Mouse (Mus musculus) midbrain, embryonic 13.5 days (tissue): Measurements from ENCODE around the gene Myo16. TPM values are rescaled to one million over a fixed set of nuclear protein-coding genes. Genes with fewer than 3 reads are reported as not detected.
A peak's percentile ranks its signal among the peaks of the same experiment; 100 is the strongest.

Source experiments
- ATAC-seq: fragments of 200-750 bp; cut with Nextera tagmentation; 2 replicates; pipeline ENCODE4 v1.8.0; 2017; ENCODE audit warnings: mild to moderate bottlenecking, moderate TSS enrichment, moderate library complexity
- H3K27ac ChIP-seq: fragments of 300-500 bp; sonication (generic); 2 replicates; pipeline ENCODE4 v1.5.1; 2015; ENCODE audit warnings: inconsistent platforms, mild to moderate bottlenecking, moderate library complexity
- H3K27me3 ChIP-seq: fragments of 300-500 bp; sonication (generic); 2 replicates; pipeline ENCODE4 v1.6.1; 2015; ENCODE audit warnings: mild to moderate bottlenecking, inconsistent platforms
- H3K36me3 ChIP-seq: fragments of 300-500 bp; sonication (generic); 2 replicates; pipeline ENCODE4 v1.6.1; 2015; ENCODE audit warnings: mild to moderate bottlenecking, inconsistent platforms
- H3K4me1 ChIP-seq: fragments of 300-500 bp; sonication (generic); replicated peaks from 2 replicates; pipeline ENCODE4 v1.6.1; 2015; ENCODE audit warnings: inconsistent platforms
- H3K4me2 ChIP-seq: fragments of 300-500 bp; sonication (generic); replicated peaks from 2 replicates; pipeline ENCODE4 v1.6.1; 2015; ENCODE audit warnings: moderate library complexity, mild to moderate bottlenecking, inconsistent platforms
- H3K4me3 ChIP-seq: fragments of 300-500 bp; sonication (generic); replicated peaks from 2 replicates; pipeline ENCODE4 v1.5.1; 2015; ENCODE audit warnings: mild to moderate bottlenecking, inconsistent platforms
- H3K9ac ChIP-seq: fragments of 300-500 bp; sonication (generic); replicated peaks from 2 replicates; pipeline ENCODE4 v1.6.1; 2015; ENCODE audit warnings: mild to moderate bottlenecking, inconsistent platforms
- H3K9me3 ChIP-seq: fragments of 300-500 bp; sonication (generic); 2 replicates; pipeline ENCODE4 v1.6.1; 2016; ENCODE audit warnings: mild to moderate bottlenecking, inconsistent platforms
- WGBS: fragments of 180-500 bp; shearing (Covaris S2); methylation state at CpG from one replicate; pipeline ENCODE4 v1.1.7; 2015; 5-methylcytosine and 5-hydroxymethylcytosine counted together
- polyA plus RNA-seq: library from polyadenylated mRNA; unstranded; fragments of >200 nt; fragmentation: Nextera tagmentation; extraction: Ambion mirVana; gene quantifications from 2 replicates; pipeline ENCODE4 v1.2.1, GENCODE M21; 2015

Gene Myo16
- polyA plus RNA-seq, 1 experiment from 2014 or later = 5.2 TPM

DNA sequence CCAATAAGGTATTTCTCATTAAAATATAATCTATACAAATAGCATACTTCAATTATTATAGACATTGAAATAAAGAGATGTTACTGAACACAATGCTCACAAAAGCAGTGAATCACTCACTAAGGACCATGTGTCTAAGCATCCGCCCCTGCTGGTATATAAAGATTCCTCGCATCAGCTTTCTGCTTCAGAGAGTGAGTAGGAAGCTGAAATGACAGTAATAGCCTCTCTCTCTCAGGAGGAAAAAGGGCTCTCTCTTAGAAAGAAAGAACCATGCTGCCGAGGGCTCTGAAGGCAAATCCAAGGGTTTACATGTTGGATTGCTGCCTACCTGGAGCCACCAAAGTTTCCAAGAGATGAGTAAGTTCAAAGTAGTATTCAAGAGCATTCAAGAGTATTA is 392.2 kb downstream of the Myo16 start:
- WGBS = 97% methylated on average over 3 of the region's 3 CpGs
- no peak for ATAC-seq
- H3K36me3 ChIP-seq = no peaks in the 10 kb centered on the region

DNA sequence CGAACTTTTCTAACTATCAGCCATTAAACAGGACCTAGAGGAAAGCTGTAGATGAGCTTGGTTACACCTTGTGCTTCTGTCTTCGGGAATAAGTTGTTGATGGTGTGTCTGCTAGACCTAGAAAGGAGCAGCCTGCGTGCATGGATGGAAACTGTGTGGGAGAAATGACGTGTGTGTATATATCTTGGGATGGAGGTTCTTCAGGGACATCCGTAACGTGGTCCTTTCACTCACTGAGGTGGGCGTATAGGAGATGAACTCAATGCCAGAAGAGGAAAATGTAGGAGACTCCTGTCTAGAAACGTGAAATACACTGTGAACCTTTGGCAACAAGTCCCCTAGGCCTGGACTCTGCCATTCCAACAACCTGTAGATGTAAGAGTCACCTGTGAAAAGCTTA is 392.8 kb downstream of the Myo16 start:
- H3K27me3 ChIP-seq = no peaks in the 10 kb centered on the region
- no peaks in the 10 kb centered on the region for H3K36me3 ChIP-seq
- no peak for ATAC-seq
- H3K4me1 ChIP-seq = no peaks in the 10 kb centered on the region
- WGBS = 91% methylated on average over 8 of the region's 8 CpGs
- H3K4me2 ChIP-seq = no peak overlapping the region
- H3K4me3 ChIP-seq = no peak overlapping the region
- H3K9me3 ChIP-seq = peaks cover 3% of the 10 kb centered on the region; the same call in 1 of the 2 replicates
- H3K9ac ChIP-seq = no peak overlapping the region
- H3K27ac ChIP-seq = no peak overlapping the region

More for the DNA sequence above, 392.2 kb downstream of the Myo16 start:
- Histone ChIP-seq H3K27me3 (no peaks in the 10 kb centered on the region), H3K4me3 (no peak overlapping the region), H3K27ac (no peak overlapping the region), H3K4me2 (no peak overlapping the region), H3K9ac (no peak overlapping the region), H3K4me1 (no peaks in the 10 kb centered on the region), H3K9me3 (peaks cover 3% of the 10 kb centered on the region; the same call in 1 of the 2 replicates)

GRCm38 (mm10) chr8:10548003-10548584 is 394.4 kb downstream of the Myo16 start:
- H3K9me3 ChIP-seq = peaks cover 3% of the 10 kb centered on the region; the same call in 1 of the 2 replicates
- H3K36me3 ChIP-seq = no peaks in the 10 kb centered on the region
- WGBS = 52% methylated on average over 9 of the region's 9 CpGs
- H3K4me3 ChIP-seq = no peak overlapping the region
- no peaks in the 10 kb centered on the region for H3K4me1 ChIP-seq
- no peak overlapping the region for H3K4me2 ChIP-seq
- no peak overlapping the region for H3K9ac ChIP-seq
- H3K27ac ChIP-seq = no peak overlapping the region
- no peak for ATAC-seq
- H3K27me3 ChIP-seq = no peaks in the 10 kb centered on the region

DNA sequence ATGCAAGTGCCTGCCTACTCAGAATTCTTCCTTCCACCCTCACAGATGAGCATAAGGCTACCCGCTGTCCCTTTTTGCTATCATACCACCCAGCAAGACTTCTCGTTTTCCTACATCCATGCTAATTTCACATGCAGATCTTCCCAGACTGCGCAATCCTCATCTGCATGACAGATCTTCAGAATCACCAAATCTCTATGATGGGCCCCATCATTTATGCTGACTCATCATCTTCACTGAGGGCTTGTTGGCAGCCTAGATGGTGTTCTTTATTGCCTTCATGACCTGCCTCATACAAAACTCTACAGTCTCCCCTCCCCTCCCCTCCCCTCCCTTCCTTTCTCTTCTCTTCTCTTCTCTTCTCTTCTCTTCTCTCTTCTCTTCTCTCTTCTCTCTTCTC is 395.7 kb downstream of the Myo16 start:
- no peak for ATAC-seq
- WGBS = 91% methylated on average over 3 of the region's 3 CpGs
- H3K9me3 ChIP-seq = no peaks in the 10 kb centered on the region
- H3K4me1 ChIP-seq = no peaks in the 10 kb centered on the region
- no peaks in the 10 kb centered on the region for H3K27me3 ChIP-seq
- no peaks in the 10 kb centered on the region for H3K36me3 ChIP-seq
- no peak overlapping the region for H3K4me2 ChIP-seq
- H3K9ac ChIP-seq = no peak overlapping the region
- no peak overlapping the region for H3K27ac ChIP-seq
- no peak overlapping the region for H3K4me3 ChIP-seq

- peaks cover 4% of the 10 kb centered on the region; the same call in 1 of the 2 replicates for H3K36me3 ChIP-seq
- H3K9me3 ChIP-seq = no peaks in the 10 kb centered on the region
- no peak overlapping the region for H3K4me3 ChIP-seq
- H3K4me2 ChIP-seq = no peak overlapping the region
- ATAC-seq = no peak
- no peak overlapping the region for H3K27ac ChIP-seq
- H3K9ac ChIP-seq = no peak overlapping the region
- no peaks in the 10 kb centered on the region for H3K27me3 ChIP-seq
- 69% methylated on average over 7 of the region's 7 CpGs for WGBS
- H3K4me1 ChIP-seq = peaks cover 9% of the 10 kb centered on the region
Measured at GRCm38 (mm10) chr8:10557961-10558360, 404.2 kb downstream of the Myo16 start.

GRCm38 (mm10) chr8:10559479-10559878 is 405.8 kb downstream of the Myo16 start:
- Histone ChIP-seq H3K4me3 (no peak overlapping the region), H3K9ac (no peak overlapping the region), H3K9me3 (no peaks in the 10 kb centered on the region), H3K4me1 (peaks cover 9% of the 10 kb centered on the region), H3K4me2 (no peak overlapping the region), H3K27me3 (no peaks in the 10 kb centered on the region), H3K27ac (no peak overlapping the region), H3K36me3 (peaks cover 4% of the 10 kb centered on the region; the same call in 1 of the 2 replicates)
- WGBS = 94% methylated on average over 6 of the region's 6 CpGs
- no peak for ATAC-seq

GRCm38 (mm10) chr8:10561616-10562015 is 407.9 kb downstream of the Myo16 start:
- H3K4me2 ChIP-seq = no peak overlapping the region
- H3K36me3 ChIP-seq = peaks cover 4% of the 10 kb centered on the region; the same call in 1 of the 2 replicates
- H3K4me1 ChIP-seq = peaks cover 12% of the 10 kb centered on the region
- peak overlapping the region; percentile 60; the same call in 1 of the 2 replicates for H3K27ac ChIP-seq
- H3K27me3 ChIP-seq = no peaks in the 10 kb centered on the region
- no peaks in the 10 kb centered on the region for H3K9me3 ChIP-seq
- H3K4me3 ChIP-seq = no peak overlapping the region
- WGBS = 61% methylated on average over 5 of the region's 5 CpGs
- ATAC-seq = no peak
- H3K9ac ChIP-seq = no peak overlapping the region

GRCm38 (mm10) chr8:10562046-10562445 is 408.3 kb downstream of the Myo16 start:
- 58% methylated on average over 13 of the region's 13 CpGs for WGBS
- no peak overlapping the region for H3K9ac ChIP-seq

GRCm38 (mm10) chr8:10562636-10563035 is 408.9 kb downstream of the Myo16 start:
- Histone ChIP-seq H3K4me1 (peaks cover 12% of the 10 kb centered on the region), H3K9ac (no peak overlapping the region), H3K27ac (no peak overlapping the region), H3K4me3 (no peak overlapping the region), H3K4me2 (no peak overlapping the region), H3K36me3 (peaks cover 4% of the 10 kb centered on the region; the same call in 1 of the 2 replicates), H3K27me3 (no peaks in the 10 kb centered on the region), H3K9me3 (no peaks in the 10 kb centered on the region)
- no peak for ATAC-seq
- whole genome bisulfite sequencing = 91% methylated on average over 9 of the region's 9 CpGs

More at GRCm38 (mm10) chr8:10562046-10562445, 408.3 kb downstream of the Myo16 start:
- Histone ChIP-seq H3K4me1 (peaks cover 12% of the 10 kb centered on the region), H3K4me3 (no peak overlapping the region), H3K4me2 (no peak overlapping the region), H3K9me3 (no peaks in the 10 kb centered on the region), H3K36me3 (peaks cover 4% of the 10 kb centered on the region; the same call in 1 of the 2 replicates), H3K27ac (peak overlapping the region; percentile 60; the same call in 1 of the 2 replicates), H3K27me3 (no peaks in the 10 kb centered on the region)
- peak; percentile 73 for ATAC-seq

- no peak overlapping the region for H3K27ac ChIP-seq
- H3K36me3 ChIP-seq = peaks cover 5% of the 10 kb centered on the region
- no peaks in the 10 kb centered on the region for H3K9me3 ChIP-seq
- H3K4me1 ChIP-seq = peaks cover 12% of the 10 kb centered on the region
- H3K27me3 ChIP-seq = 0 out of 2 replicates have a peak, but pooled peaks cover 4% of the 10 kb centered on the region
- no peak overlapping the region for H3K9ac ChIP-seq
- ATAC-seq = no peak
- no peak overlapping the region for H3K4me3 ChIP-seq
- WGBS = 73% methylated on average over 11 of the region's 11 CpGs
- no peak overlapping the region for H3K4me2 ChIP-seq
Measured at GRCm38 (mm10) chr8:10565231-10566029, 411.7 kb downstream of the Myo16 start.

DNA sequence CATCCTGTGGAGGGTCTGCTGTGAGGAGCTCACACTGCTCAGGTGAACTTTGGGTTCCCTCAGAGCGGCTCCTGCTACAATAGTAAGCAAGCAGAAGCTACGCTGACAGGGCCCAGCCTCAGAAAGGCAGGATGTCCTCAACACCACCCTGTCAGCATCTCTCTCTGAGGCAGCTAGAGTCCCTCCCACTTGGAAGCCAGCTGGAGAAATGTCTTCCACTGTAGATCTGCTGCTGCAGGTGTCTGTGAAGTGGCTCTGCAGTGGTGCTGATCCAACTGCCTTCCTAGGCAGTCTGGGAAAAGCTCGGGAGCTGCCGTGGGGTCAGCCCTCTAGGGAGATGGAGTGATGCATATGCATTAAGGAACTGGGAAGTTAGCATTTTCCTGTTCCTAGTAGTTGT is 414.7 kb downstream of the Myo16 start:
- Histone ChIP-seq H3K36me3 (peaks cover 8% of the 10 kb centered on the region), H3K4me1 (peaks cover 3% of the 10 kb centered on the region), H3K9ac (no peak overlapping the region), H3K9me3 (no peaks in the 10 kb centered on the region), H3K4me2 (no peak overlapping the region), H3K4me3 (no peak overlapping the region), H3K27ac (no peak overlapping the region), H3K27me3 (0 out of 2 replicates have a peak, but pooled peaks cover 4% of the 10 kb centered on the region)
- 70% methylated on average over 4 of the region's 4 CpGs for WGBS
- ATAC-seq = no peak

GRCm38 (mm10) chr8:10574096-10574495 is 420.4 kb downstream of the Myo16 start:
- H3K4me1 ChIP-seq = no peaks in the 10 kb centered on the region
- no peaks in the 10 kb centered on the region for H3K9me3 ChIP-seq
- no peak overlapping the region for H3K27ac ChIP-seq
- H3K4me3 ChIP-seq = no peak overlapping the region
- no peak for ATAC-seq
- 0 out of 2 replicates have a peak, but pooled peaks cover 4% of the 10 kb centered on the region for H3K27me3 ChIP-seq
- peaks cover 8% of the 10 kb centered on the region for H3K36me3 ChIP-seq
- H3K4me2 ChIP-seq = no peak overlapping the region
- H3K9ac ChIP-seq = no peak overlapping the region
- 20% methylated on average over 6 of the region's 6 CpGs for WGBS
